Mouse (Mus musculus): ENCODE data around the gene Uggt1.

Uggt1 gene

DNA sequence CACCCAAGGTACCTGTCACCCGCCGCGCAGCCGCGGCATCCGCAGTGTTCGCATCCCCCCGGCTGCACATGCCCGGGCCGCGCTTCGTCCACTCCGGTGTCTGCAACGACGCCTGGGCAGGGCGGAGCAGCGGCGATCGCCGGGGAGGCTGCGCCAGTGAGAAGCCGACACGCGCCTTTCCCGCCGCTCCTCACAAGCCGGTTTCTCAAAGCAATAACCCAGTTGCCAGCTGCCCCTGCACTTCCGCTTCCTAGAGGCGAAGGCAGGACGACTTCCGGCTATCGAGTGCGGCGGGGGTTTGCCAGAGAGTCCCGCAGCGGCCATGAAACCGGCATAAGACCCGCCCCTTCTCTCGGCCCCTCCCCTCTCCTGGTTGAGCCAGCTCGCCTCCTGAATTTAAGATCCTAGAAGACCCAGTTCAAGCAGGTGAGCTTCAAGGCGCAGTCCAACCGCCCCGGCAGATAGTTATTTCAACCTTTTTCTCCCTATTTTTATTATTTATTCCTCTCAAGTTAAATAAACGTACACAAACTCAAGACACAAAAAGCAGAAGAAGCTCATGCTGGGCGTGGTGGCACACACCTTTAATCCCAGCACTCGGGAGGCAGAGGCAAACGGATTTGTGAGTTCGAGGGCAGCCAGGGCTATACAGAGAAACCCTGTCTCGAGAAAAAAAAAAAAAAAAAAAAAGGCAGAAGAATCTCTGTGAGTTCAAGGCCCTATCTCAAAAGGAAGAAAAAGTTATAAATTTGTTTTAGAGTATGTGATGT is at the start of gene Uggt1:
Gene Uggt1 (minus strand): TSS at position 663 of the 770 bp plus-strand sequence.
- DNase-seq (ENCODE audit: low read depth), result peak; percentile 85

DNA sequence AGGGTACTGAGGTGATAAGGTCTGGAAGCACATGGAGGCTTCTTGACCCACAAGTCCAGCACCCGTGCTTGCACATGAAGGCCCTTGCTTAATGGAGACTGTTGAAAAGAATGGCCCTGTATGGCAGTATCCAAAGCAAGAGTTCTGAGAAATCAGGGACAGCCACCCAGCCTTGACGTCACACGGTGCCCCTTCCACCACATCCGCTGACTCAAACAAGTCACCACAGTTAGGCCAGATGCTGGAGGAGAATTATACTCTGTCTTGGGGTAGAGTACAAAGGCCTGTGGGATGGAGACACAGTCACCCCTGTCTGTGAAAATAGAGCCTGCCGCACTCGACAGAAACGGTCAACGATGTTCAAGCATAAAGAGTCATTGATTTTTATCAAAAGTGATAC is 49.0 kb upstream of the Uggt1 start:
- DNase-seq (ENCODE audit: low read depth), result no peak

DNA sequence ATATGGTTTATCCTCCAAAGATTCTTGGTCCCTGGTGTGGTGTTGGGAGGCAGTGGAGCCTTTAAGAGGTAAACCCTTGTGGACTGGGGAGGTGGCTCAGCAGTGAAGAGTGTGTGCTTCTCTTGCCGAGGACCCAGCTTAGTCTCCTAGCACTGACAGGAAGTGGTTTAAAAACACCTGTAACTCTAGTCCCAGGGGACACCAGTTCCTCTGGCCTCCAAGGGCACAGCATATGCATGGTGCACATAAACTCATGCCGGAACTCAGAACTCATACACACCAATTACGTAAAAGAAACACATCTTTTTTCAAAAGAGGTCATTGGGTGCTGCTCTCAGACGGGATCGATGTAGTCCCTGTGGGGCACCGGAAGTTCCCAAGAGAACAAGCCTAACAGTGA is 37.3 kb upstream of the Uggt1 start:
- DNase-seq (ENCODE audit: low read depth), result no peak

DNA sequence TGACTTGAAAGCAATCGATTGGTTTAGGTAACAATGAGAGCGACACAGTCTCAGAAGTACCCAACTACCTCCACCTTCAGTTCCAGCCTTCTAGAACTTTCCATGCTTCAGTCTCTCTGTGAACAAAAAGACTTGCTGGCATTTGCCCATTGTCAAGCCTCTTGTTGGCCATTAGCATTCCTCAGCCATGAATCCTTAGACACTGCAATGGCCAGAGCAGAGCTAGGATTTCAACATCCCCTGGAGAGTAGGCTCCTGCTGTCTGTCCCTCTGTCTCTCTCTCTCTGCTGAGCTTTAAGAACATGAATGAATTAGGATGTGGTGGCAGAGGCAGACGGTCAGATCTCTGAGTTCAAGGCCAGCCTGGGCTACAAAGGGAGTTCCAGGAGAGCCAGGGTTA is 36.4 kb upstream of the Uggt1 start:
- DNase-seq (ENCODE audit: low read depth), result peak; percentile 28

DNA sequence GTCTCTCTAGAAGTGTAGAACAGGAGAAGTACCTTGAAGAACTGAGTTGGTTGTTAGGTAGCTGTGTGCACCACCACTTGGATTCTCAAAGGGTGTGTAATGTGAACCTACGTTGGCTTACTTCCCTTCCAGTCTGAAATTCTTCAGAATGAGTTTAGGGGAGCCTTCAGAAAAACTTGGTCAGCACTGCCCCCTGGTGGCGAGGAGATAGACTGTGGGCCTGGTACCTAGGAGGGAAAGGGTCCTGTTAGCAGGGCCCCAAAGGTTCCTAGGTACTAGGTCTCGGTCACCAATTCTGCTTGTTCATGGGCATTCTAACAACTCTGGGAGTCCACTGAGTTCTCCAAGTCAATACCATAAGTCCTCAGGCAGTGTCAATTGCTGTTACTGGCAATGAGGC is 34.7 kb upstream of the Uggt1 start:
- DNase-seq (ENCODE audit: low read depth), result peak; percentile 40

DNA sequence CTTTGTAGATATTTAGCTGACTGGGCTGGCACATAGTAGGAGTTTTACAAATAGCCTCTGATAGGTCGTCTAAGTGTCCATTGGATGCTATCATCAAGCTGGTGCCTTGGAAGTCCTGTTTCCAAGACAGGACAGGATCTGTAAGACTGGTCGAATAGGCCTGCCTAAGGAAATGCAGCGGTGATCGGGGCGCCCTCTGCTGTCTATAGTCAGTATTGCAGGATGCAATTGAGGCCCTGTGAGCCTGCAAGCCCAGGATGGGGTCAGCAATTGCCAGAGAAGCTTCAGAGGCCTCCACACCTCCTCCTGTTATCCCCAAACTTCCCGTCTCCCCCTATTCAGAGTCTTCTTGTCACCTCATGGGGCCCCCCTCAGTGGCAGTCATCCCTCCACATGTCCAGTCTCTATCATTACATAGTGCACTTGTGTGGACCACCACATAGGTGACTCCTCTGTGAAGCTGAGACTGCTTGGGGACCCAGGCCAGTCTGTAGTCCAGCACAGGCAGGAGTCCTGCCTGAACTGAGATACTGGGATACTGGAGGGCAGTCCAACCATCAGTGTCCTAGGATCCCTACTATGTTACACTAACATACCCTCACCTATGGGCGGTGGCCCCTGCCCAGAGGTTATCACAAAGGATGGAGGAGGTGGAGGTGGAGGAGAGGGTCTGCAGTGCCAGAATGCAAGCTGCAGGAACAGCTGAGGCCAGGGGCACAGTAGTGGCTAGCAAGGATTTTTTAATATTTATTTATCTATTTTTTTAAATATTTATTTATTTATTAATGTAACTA is 32.9 kb upstream of the Uggt1 start:
- peak; percentile 24 for DNase-seq (ENCODE audit: low read depth)

DNA sequence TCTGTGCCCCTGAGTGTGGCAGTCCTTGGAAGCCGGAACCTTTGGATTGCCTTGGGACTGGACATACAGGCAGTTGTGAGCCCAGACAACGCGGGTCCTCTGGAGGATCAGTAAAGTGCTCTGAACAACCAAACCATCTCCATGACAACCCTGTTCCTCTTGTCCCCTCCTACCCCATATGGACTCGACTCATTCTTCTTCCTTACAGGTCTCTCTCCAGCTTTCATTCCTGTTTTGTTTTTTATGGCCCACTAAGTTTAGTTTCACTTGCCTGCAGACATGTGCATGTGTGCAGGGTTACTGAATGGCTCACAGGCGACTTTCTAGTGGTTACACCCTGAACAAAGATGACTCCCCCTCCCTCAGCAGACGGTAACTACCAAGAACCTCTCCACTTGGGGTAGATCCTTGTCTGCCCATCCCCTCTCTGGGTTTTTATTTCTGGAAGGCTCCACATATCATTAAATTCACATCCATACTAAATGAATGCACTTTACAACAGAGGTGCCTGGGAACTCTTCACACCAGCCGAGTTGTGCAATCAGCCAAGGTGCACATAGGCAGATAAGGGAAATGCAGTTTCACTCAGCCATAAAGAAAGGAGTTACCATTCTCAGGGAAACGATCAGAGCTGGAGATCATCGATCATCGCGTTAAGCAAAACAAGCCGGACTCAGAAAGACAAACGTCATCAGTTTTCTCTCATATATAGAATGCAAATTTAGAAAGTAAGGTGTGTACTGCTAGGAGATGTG is 31.3 kb upstream of the Uggt1 start:
- no peak for DNase-seq (ENCODE audit: low read depth)

DNA sequence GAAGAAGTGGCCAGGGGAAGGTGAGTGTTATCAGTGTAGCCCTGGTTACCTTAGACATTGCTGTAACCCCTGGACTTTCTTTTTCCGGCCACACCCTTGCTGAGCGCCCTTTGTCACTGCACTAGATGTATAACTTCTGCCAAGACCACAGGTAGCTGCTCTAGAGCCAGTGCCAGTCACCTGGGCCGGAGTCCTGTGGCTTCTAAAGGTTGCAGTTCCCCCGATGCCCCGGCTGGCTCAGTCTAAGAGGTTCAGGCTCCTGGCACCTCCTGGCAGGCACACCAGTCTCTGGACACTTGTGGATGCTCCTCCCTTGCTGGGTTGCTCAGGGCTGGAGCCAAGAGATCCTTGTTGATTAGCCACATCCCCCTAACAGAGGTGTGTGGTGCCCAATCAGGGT is 29.9 kb upstream of the Uggt1 start, which contains the start of gene Neurl3:
Gene Neurl3 (minus strand): TSS at position 225 of the 400 bp plus-strand sequence.
- no peak for DNase-seq (ENCODE audit: low read depth)

DNA sequence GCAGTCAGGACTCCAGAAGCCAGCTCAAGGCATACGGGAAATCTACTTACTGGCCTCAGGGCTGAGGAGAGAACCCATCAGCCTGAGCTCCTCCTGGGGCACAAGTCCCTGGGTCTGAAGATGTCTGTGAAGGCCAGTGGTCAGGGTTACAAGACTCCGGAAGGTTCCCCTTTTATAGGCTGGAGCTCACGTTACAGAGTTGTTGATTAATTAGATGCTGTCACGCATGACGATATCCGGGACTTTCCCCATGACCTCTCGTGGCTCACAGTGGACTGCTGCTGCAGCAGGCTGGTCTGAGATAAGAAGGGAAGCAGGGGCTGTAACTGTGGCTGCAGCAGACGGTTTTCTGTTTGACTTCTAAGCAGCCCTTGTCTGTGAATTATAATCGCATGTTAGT is 28.8 kb upstream of the Uggt1 start:
- no peak for DNase-seq (ENCODE audit: low read depth)

DNA sequence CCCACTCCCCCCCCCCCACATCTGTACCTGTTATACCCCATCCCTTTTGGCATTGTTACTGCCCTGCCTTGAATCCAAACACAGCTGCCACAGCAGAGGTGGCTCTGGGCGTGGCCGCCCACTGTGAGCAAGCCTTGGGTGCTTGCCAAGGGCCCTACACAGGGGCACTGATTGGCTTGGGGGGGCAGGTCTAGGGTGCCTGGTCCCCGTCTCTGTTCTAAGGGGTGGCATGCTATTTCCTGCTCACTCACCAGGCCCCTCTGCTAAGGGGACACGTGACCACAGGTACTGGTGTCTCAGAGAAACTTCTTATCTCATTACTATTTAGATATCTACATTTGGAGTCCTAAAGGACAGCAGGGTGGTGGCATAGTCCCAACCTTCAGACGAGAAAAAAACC is 28.0 kb upstream of the Uggt1 start:
- no peak for DNase-seq (ENCODE audit: low read depth)

DNA sequence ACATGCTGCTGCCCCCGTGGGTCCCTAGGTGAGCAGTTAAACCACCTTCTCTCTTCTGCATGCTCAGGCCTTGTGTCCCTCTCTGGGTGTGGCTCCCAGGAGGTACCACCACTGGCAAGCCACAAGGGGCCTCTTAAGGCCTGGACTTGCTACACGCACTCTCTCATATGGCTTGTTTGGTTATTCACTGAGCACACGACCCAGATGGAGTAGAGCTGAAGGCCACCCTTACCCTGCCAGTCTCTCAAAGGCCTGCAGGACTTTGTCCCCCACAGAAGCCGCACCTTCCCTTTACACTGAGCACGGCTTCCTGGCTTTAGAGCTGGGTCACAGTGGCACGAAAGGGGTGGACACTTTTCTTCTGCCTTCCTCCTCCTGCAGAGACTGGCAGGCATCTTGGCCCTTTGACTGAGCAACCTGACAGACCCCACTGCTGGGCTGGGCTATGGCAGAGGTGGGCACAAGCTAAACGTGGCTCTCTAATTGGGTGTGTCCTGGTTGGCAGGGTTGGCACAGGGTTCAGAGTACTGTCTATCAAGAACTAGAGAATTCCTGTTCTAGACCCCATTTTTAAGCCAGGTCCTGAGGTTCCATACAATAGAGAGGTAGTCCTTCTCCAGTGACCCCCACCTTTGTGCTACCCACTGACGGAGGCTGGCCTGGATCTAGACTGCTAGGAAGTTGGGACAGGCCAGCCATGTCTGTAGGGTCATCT is 27.2 kb upstream of the Uggt1 start:
- no peak for DNase-seq (ENCODE audit: low read depth)

DNA sequence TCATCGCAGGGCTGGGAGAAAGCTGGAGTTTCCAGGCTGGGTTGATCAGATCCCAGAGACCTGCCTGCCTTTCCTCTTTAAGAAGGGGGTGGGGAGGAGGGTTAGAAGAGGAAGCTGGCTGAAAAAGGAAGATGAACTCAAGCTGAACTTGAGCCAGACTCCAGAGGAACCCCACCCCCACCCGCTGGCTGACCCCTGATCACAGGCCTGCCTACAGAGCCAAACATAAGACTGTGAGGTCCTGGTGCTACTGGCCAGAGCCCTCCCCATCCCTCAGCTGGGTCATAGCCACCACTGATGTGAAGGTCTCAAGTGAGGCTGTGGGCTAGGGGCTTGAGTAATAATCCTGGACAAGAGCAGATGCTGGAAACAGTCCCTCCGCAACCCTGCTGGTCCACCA is 26.1 kb upstream of the Uggt1 start:
- DNase-seq (ENCODE audit: low read depth), result no peak

DNA sequence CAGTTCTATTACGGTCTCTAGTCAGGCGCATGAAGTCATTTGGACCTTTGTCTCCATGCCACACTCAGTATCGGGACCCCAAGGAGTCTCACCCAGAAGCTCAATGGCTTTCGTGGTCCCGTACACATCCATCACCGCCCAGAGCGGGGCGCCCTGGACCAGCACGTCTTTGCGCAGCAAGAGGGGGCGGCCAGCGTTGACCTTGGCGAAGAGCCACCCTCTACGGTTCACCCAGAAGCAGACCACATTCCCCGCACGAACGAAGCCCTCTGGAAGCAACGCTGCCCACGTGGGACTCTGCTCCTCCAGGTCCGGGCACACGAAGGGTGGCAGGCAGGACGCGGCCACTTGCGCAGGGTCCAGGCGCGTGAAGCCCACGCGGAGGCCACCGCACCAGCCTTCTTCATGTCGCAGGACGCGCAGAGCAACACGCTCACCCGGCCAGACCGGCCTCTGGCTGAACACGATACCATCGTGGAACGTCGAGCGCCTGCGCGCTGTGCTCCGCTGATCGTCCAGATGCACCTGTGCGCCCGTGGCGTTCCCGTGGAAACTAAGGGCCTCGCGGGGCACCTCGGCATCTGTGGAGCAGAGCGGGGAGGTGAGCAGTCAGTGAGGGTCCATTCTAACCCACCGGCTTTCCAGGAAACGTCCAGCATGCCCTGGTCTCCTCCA is 24.7 kb upstream of the Uggt1 start:
- DNase-seq (ENCODE audit: low read depth), result no peak

DNA sequence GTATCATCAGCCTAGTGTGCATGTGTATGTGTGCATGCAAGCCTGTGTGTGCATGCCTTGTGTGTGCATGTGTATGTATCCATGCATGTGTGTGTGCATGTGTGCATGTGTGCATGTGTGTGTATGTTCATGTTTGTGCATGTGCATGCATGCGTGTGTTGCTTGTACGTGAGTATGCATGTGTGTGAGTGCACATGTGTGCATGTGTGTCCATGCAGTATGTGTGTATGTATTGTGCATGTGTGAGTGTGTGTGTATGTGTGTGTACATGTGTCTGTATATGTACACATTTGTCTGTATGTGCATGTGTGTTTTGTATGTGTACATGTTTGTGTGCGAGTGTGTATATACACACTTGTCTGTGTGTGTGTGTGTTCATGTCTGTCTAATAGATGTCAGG is 23.1 kb upstream of the Uggt1 start:
- no peak for DNase-seq (ENCODE audit: low read depth)

DNA sequence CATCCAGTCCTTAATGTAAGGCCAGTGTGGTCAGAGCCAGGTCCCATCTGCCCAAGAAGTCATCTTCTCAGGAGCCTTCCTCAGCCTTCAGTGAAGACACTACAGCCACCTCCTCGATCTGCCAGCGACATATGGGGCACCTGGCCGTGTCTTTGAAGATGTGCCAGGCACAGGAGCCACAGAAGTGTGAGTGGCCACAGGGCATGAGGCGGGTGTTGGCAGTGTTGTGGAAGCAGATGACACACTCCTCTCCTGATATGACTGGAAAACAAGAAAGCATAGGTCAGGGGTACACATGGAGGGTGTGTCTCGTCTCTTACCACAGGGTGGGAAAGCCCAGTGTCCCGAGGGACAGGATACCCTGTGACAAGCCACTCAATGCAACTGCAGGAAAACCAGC is 21.8 kb upstream of the Uggt1 start:
- no peak for DNase-seq (ENCODE audit: low read depth)

DNA sequence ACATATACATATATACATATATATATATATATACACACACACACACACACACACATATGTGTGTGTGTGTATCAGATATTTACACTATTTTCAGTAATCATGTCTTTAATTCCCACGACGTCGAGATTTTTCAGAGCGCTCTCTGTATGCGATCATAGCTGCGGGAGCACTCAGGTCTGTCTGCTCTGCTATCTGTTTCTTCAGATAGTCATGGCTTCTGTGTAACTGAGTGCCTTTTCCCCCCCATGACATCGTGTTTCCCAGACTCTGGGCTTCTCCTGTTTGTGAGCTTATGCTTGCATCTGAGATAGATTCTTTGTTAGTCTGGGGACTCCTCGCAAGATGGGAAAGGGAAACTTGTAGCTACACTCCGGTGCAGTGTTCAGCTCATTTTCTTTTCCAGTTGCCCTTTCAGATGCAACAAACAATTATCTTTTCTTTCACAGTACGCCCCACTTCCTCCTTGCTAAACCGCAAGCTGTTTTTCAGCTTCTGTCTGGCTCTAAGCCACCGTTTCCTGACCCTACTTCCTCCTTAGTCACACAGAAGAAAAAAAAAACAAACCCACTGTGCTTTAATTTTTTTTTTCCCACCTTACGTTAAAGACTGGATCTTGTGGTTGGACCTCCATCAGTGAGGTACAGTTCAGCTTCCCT is 19.4 kb upstream of the Uggt1 start:
- DNase-seq (ENCODE audit: low read depth), result no peak

DNA sequence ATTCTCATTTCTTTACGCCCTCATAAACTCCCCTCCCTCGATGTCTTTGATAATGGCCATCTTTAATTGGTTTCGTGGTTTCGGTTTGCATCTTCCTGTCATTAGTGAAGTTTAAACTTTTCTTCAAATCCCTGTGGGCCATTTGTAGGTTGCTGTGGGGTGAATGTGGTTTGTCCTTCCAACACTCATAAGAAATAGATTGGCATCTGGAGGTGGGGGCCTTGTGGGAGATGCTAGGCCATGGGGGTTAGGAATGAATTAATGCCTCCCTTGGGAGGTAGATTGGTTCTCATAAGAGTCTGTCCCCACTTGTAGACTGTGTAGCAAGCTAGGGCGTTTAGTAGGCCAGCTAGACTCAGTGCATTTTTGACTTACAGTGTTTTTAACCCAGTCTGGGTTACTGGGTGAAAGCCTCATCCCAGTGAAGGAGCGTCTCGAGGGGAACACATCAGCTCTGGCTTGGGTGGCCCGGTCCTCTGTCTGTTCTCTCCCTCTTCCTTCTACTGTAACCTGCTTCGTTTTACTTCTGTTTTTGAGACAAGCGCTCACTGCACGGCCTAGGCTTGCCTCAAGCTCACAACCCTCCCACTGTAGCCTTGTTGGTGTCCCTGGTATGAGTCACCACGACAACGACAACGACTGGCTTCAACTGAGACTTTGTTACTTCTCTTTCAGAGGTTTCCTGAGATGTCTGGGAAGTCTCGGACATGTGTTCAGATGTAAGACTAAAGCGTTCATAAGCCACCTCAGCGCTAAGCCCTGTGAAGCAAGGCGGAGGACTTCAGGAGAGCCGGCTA is 17.4 kb upstream of the Uggt1 start:
- DNase-seq (ENCODE audit: low read depth), result no peak

DNA sequence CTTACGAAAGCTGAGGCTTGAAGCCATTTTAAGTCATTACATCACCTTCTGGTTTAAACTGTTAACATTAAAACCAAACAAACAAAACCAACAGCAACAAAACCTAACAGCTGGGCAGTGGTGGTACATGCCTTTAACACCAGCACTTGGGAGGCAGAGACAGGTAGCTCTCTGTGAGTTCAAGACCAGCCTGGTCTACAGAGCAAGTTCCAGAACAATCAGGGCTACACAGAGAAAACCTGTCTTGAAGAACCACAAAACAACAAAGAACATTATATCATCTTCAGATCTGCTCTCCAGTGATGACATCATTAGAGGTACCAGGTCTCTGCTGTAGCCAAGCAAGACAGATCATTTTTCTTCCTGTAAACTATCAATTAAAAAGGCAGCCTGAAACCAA is 15.9 kb upstream of the Uggt1 start:
- DNase-seq (ENCODE audit: low read depth), result no peak

DNA sequence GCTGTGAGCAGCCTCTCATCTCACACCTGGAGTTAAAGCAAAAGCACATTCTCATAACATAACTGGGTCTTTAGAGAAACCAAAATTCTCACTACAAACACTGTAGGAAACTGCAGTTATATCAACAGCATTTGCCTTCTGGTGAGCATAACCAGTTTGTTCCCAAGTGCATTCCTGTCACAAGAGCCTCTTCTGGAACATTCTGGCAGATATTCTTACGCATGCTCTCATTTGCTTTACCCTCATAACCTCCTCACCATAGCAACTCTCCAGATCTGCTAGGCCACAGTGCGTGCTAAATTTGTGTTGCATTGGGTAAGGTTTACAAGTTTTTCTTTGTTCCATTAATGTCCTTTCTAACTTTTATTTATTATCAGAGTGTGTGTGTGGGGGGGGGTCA is 14.8 kb upstream of the Uggt1 start:
- DNase-seq (ENCODE audit: low read depth), result no peak

DNA sequence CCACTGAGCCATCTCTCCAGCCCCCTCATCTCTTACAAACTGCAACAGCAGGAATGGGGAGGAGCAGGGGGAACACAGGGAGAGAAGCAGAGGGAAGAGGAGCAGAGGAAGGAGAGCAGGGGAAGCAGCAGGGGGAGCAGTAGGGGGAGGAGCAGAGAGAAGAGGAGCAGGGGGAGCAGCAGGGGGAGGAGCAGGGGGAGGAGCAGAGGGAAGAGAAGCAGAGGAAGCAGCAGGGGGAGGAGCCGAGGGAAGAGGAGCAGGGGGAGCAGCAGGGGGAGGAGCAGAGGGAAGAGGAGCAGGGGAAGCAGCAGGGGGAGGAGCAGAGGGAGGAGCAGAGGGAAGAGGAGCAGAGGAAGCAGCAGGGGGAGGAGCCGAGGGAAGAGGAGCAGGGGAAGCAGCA is 14.1 kb upstream of the Uggt1 start:
- DNase-seq (ENCODE audit: low read depth), result no peak
